Mouse (Mus musculus) C2C12 (cell line): ENCODE results near the gene Rp9. TPM values are rescaled to one million over a fixed set of nuclear protein-coding genes. Genes with fewer than 3 reads are reported as not detected.

Experiments used
- H3K27me3 ChIP-seq: one replicate; pipeline ENCODE4 v1.6.1; 2011; ENCODE audit not compliant: control insufficient read depth, insufficient read depth, insufficient read length
- H3K36me3 ChIP-seq: one replicate; pipeline ENCODE4 v1.6.1; 2011; ENCODE audit not compliant: control insufficient read depth, insufficient read depth
- H3K4me3 ChIP-seq: one replicate; pipeline ENCODE4 v1.5.1; 2011; ENCODE audit warnings: mild to moderate bottlenecking, control low read depth; ENCODE audit not compliant: poor library complexity, insufficient read depth, severe bottlenecking
- H3K79me2 ChIP-seq: one replicate; pipeline ENCODE4 v1.6.1; 2011; ENCODE audit not compliant: control insufficient read depth, insufficient read depth
- H3K79me3 ChIP-seq: one replicate; pipeline ENCODE4 v1.6.1; 2011; ENCODE audit warnings: low read depth, control low read depth
- H3ac ChIP-seq: one replicate; pipeline ENCODE3; 2011; ENCODE audit warnings: low read depth; ENCODE audit not compliant: control insufficient read depth, insufficient read length
- CEBPB ChIP-seq: IDR thresholded peaks from one replicate; pipeline ENCODE4 v1.6.1; 2011; ENCODE audit warnings: low read depth, mild to moderate bottlenecking, control low read depth, moderate library complexity
- CTCF ChIP-seq: IDR thresholded peaks from one replicate; pipeline ENCODE4 v1.5.1; 2011; ENCODE audit not compliant: control insufficient read depth, insufficient read depth, insufficient read length
- FOSL1 ChIP-seq: IDR thresholded peaks from one replicate; pipeline ENCODE4 v1.8.0; 2011; ENCODE audit warnings: mild to moderate bottlenecking, low read length; ENCODE audit not compliant: poor library complexity, insufficient read depth, severe bottlenecking
- MAX ChIP-seq: IDR thresholded peaks from one replicate; pipeline ENCODE4 v1.6.1; 2011; ENCODE audit warnings: mild to moderate bottlenecking, control low read depth
- MYOD1 ChIP-seq: IDR thresholded peaks from one replicate; pipeline ENCODE4 v1.6.1; 2011; ENCODE audit warnings: low read depth; ENCODE audit not compliant: control insufficient read depth, insufficient read length
- MYOG ChIP-seq: IDR thresholded peaks from one replicate; pipeline ENCODE4 v1.6.1; 2011; ENCODE audit not compliant: control insufficient read depth, insufficient read length; ENCODE audit errors: extremely low read depth
- USF1 ChIP-seq: IDR thresholded peaks from one replicate; pipeline ENCODE4 v1.6.1; 2011; ENCODE audit warnings: low read depth, mild to moderate bottlenecking, control low read depth, moderate library complexity
- polyA plus RNA-seq: library from polyadenylated mRNA; unstranded; fragments of >200 nt; fragmentation: generic; extraction: Trizol; gene quantifications from one replicate; pipeline ENCODE4 v1.2.1, GENCODE M21; 2012; ENCODE audit warnings: missing spikeins

The Rp9 gene
- polyA plus RNA-seq, 1 experiment = 58.5 TPM

DNA sequence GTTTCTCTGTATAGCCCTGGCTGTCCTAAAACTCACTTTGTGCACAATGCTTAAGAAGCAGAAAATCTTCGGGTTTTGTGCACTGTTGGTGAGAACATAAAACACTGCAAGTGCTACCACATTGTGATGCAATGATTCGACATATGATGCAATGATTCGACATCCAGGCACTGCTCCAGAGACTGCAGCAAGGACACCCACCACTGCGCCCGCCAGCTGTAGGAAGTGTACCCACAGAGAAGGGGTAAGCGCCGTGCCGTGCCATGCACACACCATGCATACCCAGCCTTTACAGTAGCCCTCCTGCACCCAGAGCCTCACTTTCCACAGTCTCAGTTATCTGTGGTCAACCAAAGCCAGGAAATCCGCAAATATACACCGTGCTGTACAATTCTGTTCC, 102.9 kb downstream of the Rp9 start:
- TF ChIP-seq CEBPB (peak; percentile 31), MYOG (no peak)
- H3K79me2 ChIP-seq = peaks cover 61% of the 10 kb centered on the region
- H3K4me3 ChIP-seq = no peak overlapping the region
- no peak overlapping the region for H3ac ChIP-seq
- no peaks in the 10 kb centered on the region for H3K27me3 ChIP-seq
- H3K79me3 ChIP-seq = peaks cover 6% of the 10 kb centered on the region
- peaks cover 93% of the 10 kb centered on the region for H3K36me3 ChIP-seq

- peaks cover 6% of the 10 kb centered on the region for H3K79me3 ChIP-seq
- TF ChIP-seq MYOG (no peak), USF1 (no peak), MYOD1 (no peak), CEBPB (no peak), MAX (no peak), CTCF (no peak), FOSL1 (no peak)
- H3K27me3 ChIP-seq = no peaks in the 10 kb centered on the region
- H3ac ChIP-seq = no peak overlapping the region
- H3K79me2 ChIP-seq = peaks cover 57% of the 10 kb centered on the region
- H3K36me3 ChIP-seq = peaks cover 93% of the 10 kb centered on the region
- H3K4me3 ChIP-seq = no peak overlapping the region
Observed at GRCm38 (mm10) chr9:22366221-22366620, 103.3 kb downstream of the Rp9 start.

Other genes with a start within 250 kb of the Rp9 start
- gene Zfp809, start 244.0 kb downstream of the Rp9 start, polyA plus RNA-seq = 4.5 TPM
- gene Zfp599, start 209.8 kb downstream of the Rp9 start, polyA plus RNA-seq = 0.76 TPM
- 1.5 TPM for gene Zfp810, start 162.1 kb downstream of the Rp9 start, polyA plus RNA-seq
- gene Anln, start 80.6 kb downstream of the Rp9 start, polyA plus RNA-seq = 63.2 TPM
- gene 9530077C05Rik, start 58.2 kb downstream of the Rp9 start, polyA plus RNA-seq = 1.0 TPM
- not detected for gene Gm17545, start 15.5 kb downstream of the Rp9 start, polyA plus RNA-seq
- gene Bbs9, start 6.0 kb upstream of the Rp9 start, polyA plus RNA-seq = 3.3 TPM